ENCODE assay signal across 1 mouse cellular context in the genomic region with DNA sequence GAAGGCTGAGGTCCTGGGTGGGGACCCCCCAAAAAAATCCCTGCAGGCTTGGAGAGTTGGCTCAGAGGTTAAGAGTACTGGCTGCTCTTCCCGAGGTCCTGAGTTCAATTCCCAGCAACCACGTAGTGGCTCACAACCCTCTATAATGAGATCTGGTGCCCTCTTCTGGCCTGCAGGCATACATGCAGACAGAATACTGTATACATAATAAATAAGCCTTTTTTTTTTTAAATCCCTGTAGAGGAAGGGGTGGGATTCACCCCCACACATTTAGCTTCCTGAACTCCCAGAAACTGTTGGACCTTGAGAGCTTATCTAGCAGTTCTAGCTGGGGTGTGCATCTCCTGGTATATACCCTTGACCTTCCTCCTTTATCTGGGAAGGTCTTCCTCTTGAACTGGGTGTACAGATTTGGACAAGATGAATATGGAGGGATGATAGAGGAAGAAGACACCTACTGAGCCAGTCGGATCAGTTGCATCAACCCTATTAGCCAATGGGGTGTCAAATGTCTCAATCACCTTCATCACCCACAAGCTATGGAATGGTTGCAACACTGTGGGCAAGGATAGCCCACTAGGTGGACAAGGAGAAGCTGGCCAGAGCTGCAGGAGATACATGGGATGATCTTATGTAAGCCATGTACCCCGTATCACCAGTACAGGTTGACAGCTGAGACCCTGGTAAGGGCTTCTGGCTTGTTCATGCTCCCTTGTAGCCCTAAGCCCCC.
A peak's percentile ranks its signal among the peaks of the same experiment; 100 is the strongest.
TF ChIP-seq lines count a peak whose summit lies in the region.

No protein-coding gene starts in this region.

TF ChIP-seq in ES-E14, 5 proteins besides CTCF, POLR2A, EP300 and RAD21:
- TF ChIP-seq MAFK (IDR thresholded peaks at IDR 0.05; ENCODE audit: insufficient read depth, low read depth, low read length), result no peak
- TF ChIP-seq ZNF384 (IDR thresholded peaks at IDR 0.05; ENCODE audit: low read depth, low read length), result peak; percentile 55
